Mouse (Mus musculus) intestine, embryonic 14.5 days (tissue): ENCODE measurements around the gene Agpat1. TPM values are rescaled to one million over a fixed set of nuclear protein-coding genes. Genes with fewer than 3 reads are reported as not detected.
A peak's percentile ranks its signal among the peaks of the same experiment; 100 is the strongest.

Experiments
- ATAC-seq: fragments of 200-750 bp; cut with Nextera tagmentation; replicated peaks from 2 replicates; pipeline ENCODE4 v1.8.0; 2017; ENCODE audit warnings: low read depth, moderate number of reproducible peaks, moderate TSS enrichment, moderate library complexity; ENCODE audit not compliant: low FRiP score, low TSS enrichment
- DNase-seq: peaks from one replicate; pipeline ENCODE4 v3.0.0-alpha.2; 2018; ENCODE audit warnings: low spot score
- H3K27ac ChIP-seq: fragments of 300-500 bp; sonication (generic); 2 replicates; pipeline ENCODE4 v1.5.1; 2014; ENCODE audit warnings: low read depth, mild to moderate bottlenecking, control low read depth
- H3K27me3 ChIP-seq: fragments of 300-500 bp; sonication (generic); replicated peaks from 2 replicates; pipeline ENCODE4 v1.6.1; 2014; ENCODE audit warnings: low read length, control low read depth; ENCODE audit not compliant: control insufficient read depth, insufficient read depth
- H3K36me3 ChIP-seq: fragments of 300-500 bp; sonication (generic); 2 replicates; pipeline ENCODE4 v1.6.1; 2014; ENCODE audit warnings: low read length, control low read depth; ENCODE audit not compliant: control insufficient read depth, insufficient read depth
- H3K4me1 ChIP-seq: fragments of 300-500 bp; sonication (generic); replicated peaks from 2 replicates; pipeline ENCODE4 v1.6.1; 2014; ENCODE audit warnings: low read length, control low read depth, mixed read lengths; ENCODE audit not compliant: control insufficient read depth, insufficient read depth
- H3K4me2 ChIP-seq: fragments of 300-500 bp; sonication (generic); 2 replicates; pipeline ENCODE4 v1.6.1; 2014; ENCODE audit warnings: low read length
- H3K4me3 ChIP-seq: fragments of 300-500 bp; sonication (generic); 2 replicates; pipeline ENCODE4 v1.5.1; 2014; ENCODE audit warnings: low read depth, low read length, control low read depth, mixed read lengths
- H3K9ac ChIP-seq: fragments of 300-500 bp; sonication (generic); 2 replicates; pipeline ENCODE4 v1.6.1; 2014; ENCODE audit warnings: mild to moderate bottlenecking, low read length
- H3K9me3 ChIP-seq: fragments of 300-500 bp; sonication (generic); 2 replicates; pipeline ENCODE4 v1.6.1; 2016; ENCODE audit warnings: low read length, control low read depth; ENCODE audit not compliant: control insufficient read depth
- WGBS: fragments of 180-500 bp; shearing (Covaris S2); extraction: QIAGEN DNeasy Blood & Tissue Kit; methylation state at CpG from one replicate; pipeline ENCODE4 v1.1.7; 2014; 5-methylcytosine and 5-hydroxymethylcytosine counted together
- polyA plus RNA-seq: library from polyadenylated mRNA; unstranded; fragments of >200 nt; fragmentation: Nextera tagmentation; extraction: Ambion mirVana; gene quantifications from 2 replicates; pipeline ENCODE4 v1.2.1, GENCODE M21; 2014

The Agpat1 gene
- polyA plus RNA-seq, 1 experiment from 2014 or later: 62.3 TPM

DNA sequence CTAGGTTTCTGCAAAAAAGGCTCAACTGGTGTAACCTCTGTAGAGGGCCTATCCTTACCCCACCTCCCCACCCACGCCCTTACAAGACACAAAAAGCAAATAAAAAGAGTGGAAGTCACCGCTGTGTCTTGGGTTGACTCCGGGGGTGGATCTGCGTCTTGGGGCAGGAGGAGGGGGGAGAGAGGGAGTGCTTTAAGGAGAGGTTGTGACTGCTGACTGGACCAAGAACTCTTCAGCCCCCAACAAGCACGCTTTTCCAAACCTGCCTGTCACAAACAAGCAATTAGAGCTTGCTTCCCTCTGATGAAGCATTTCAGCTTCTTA, 24.5 kb downstream of the Agpat1 start:
- ATAC-seq (no peak), DNase-seq (no peak)
- H3K4me3 ChIP-seq: peak overlapping the region; percentile 71
- H3K4me1 ChIP-seq: peaks cover 45% of the 10 kb centered on the region
- H3K4me2 ChIP-seq: peak overlapping the region; percentile 76
- peaks cover 36% of the 10 kb centered on the region for H3K27me3 ChIP-seq
- H3K9me3 ChIP-seq: no peaks in the 10 kb centered on the region
- H3K36me3 ChIP-seq: peaks cover 8% of the 10 kb centered on the region; the same call in 1 of the 2 replicates
- peak overlapping the region; percentile 95 for H3K27ac ChIP-seq
- 26% methylated on average over 5 of the region's 5 CpGs for WGBS
- H3K9ac ChIP-seq: peak overlapping the region; percentile 70

GRCm38 (mm10) chr17:34629221-34629751, 25.2 kb downstream of the Agpat1 start, which contains the start of gene Prrt1:
Gene Prrt1 (plus strand): TSS chr17:34629533.
- 0 out of 2 replicates have a peak, but pooled peaks cover 8% of the 10 kb centered on the region for H3K36me3 ChIP-seq
- DNase-seq: no peak
- WGBS: 4% methylated on average over 16 of the region's 16 CpGs
- H3K4me1 ChIP-seq: peaks cover 45% of the 10 kb centered on the region
- peak within 1 kb of the TSS; percentile 70 for H3K9ac ChIP-seq
- H3K9me3 ChIP-seq: no peaks in the 10 kb centered on the region
- H3K4me3 ChIP-seq: peak within 1 kb of the TSS; percentile 71
- peak within 1 kb of the TSS; percentile 95 for H3K27ac ChIP-seq
- H3K4me2 ChIP-seq: peak within 1 kb of the TSS; percentile 76
- no peak for ATAC-seq
- peaks cover 36% of the 10 kb centered on the region for H3K27me3 ChIP-seq

DNA sequence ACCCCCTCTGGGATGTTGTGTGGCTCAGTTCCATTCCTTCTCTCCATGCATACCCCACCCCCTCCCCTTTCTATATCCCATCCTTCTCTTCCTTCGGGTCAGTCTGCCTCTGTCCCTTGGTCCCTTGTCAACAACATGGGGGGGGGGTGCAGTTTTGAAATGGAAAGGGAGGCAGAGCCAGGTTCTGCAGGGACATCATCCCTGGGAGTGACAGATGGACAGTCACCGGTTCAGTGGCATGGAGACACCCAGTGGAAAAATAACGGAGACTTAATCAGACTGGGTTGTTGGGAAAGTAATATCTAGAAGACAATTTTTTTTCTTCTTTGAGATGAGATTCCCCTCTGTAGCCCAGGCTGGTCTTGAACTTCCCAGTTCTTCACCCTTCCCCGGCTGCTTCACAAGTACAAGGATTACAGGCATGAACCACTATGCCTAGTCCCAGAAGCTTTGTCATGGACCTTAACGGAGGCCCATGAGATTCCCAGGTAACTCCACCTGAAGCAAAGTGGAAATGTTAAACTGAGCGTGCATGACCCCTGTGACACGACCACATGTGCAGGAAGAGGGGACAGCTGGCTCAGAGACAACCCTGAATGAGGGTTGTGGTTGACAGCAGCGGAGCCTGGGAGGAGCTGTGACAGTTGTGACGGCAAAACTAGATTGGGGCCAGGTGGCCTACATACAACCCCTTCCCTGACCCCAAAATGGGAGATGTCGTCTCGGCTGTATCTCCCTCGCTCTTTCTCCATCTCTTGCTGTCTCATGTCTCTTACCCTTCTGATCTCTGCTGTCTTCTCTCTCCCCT, 25.9 kb downstream of the Agpat1 start:
- peaks cover 36% of the 10 kb centered on the region for H3K27me3 ChIP-seq
- no peaks in the 10 kb centered on the region for H3K9me3 ChIP-seq
- no peak overlapping the region for H3K27ac ChIP-seq
- DNase-seq (no peak), ATAC-seq (no peak)
- H3K9ac ChIP-seq: no peak overlapping the region
- H3K36me3 ChIP-seq: 0 out of 2 replicates have a peak, but pooled peaks cover 6% of the 10 kb centered on the region
- peak overlapping the region; percentile 71 for H3K4me3 ChIP-seq
- H3K4me2 ChIP-seq: peak overlapping the region; percentile 76
- WGBS: 24% methylated on average over 12 of the region's 12 CpGs
- peaks cover 45% of the 10 kb centered on the region for H3K4me1 ChIP-seq

DNA sequence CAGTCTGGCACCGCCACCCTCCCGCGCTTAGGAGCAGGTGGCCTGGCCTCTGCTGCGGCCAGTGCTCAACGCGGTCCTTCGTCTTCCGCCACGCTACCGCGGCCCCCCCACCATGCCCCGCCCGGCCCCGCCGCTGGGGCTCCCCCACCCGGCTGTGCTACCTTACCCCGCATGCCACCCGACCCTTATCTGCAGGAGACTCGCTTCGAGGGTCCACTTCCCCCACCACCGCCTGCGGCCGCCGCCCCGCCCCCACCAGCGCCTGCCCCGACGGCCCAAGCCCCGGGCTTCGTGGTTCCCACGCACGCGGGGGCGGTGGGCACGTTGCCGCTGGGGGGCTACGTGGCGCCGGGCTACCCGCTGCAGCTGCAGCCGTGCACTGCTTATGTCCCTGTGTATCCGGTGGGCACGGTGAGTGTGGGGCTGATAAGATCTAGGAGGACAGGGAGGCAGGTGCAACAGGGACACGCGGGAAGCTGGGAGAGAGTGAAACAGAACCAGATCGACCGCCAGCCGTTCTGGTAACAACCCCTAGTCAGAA, 26.8 kb downstream of the Agpat1 start:
- DNase-seq (no peak), ATAC-seq (no peak)
- Histone ChIP-seq H3K4me1 (peaks cover 45% of the 10 kb centered on the region), H3K4me3 (peak overlapping the region; percentile 25), H3K9me3 (no peaks in the 10 kb centered on the region), H3K36me3 (no peaks in the 10 kb centered on the region), H3K27ac (no peak overlapping the region), H3K9ac (no peak overlapping the region), H3K27me3 (peaks cover 36% of the 10 kb centered on the region), H3K4me2 (peak overlapping the region; percentile 41)
- 2% methylated on average over 43 of the region's 48 CpGs for WGBS

GRCm38 (mm10) chr17:34631647-34632046, 27.6 kb downstream of the Agpat1 start:
- Histone ChIP-seq H3K4me1 (peaks cover 39% of the 10 kb centered on the region), H3K36me3 (no peaks in the 10 kb centered on the region), H3K4me3 (peak overlapping the region; percentile 35), H3K27me3 (peaks cover 36% of the 10 kb centered on the region), H3K4me2 (peak overlapping the region; percentile 74), H3K27ac (no peak overlapping the region), H3K9ac (0 out of 2 replicates have a peak overlapping the region, but pooled peaks have one; percentile 13), H3K9me3 (no peaks in the 10 kb centered on the region)
- ATAC-seq: no peak
- no peak for DNase-seq
- 13% methylated on average over 12 of the region's 12 CpGs for WGBS

GRCm38 (mm10) chr17:34632261-34632691, 28.2 kb downstream of the Agpat1 start:
- H3K9me3 ChIP-seq: no peaks in the 10 kb centered on the region
- DNase-seq (peak; percentile 84), ATAC-seq (0 out of 2 replicates have a peak, but pooled peaks have one; percentile 24)
- 0 out of 2 replicates have a peak overlapping the region, but pooled peaks have one; percentile 13 for H3K9ac ChIP-seq
- H3K27ac ChIP-seq: no peak overlapping the region
- H3K36me3 ChIP-seq: no peaks in the 10 kb centered on the region
- peak overlapping the region; percentile 74 for H3K4me2 ChIP-seq
- H3K4me1 ChIP-seq: peaks cover 39% of the 10 kb centered on the region
- peaks cover 36% of the 10 kb centered on the region for H3K27me3 ChIP-seq
- H3K4me3 ChIP-seq: peak overlapping the region; percentile 35
- 1% methylated on average over 26 of the region's 26 CpGs for WGBS

DNA sequence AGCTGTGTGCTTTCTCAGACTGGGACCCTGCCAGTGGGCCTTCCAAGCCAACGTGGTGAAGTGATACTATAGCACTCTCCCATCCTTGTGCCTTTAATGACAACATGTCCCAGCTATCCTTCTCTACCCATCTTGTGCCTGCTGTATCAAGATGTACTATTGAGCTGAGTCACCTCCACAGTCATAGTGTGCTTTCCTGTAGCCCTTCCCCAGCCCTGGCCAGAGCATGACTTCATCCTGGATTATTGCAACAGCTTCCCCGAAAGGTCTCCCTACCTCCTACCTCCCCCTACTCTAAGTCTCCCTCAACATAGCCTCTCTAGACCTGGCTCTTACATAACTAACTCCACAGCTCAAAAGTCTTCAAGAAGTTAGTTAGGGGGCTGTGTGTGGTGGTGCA, 31.6 kb downstream of the Agpat1 start:
- H3K9me3 ChIP-seq: no peaks in the 10 kb centered on the region
- H3K4me3 ChIP-seq: no peak overlapping the region
- WGBS: 69% methylated on average over 2 of the region's 2 CpGs
- no peak for DNase-seq
- no peak for ATAC-seq
- no peak overlapping the region for H3K4me2 ChIP-seq
- no peak overlapping the region for H3K27ac ChIP-seq
- no peak overlapping the region for H3K9ac ChIP-seq
- peaks cover 17% of the 10 kb centered on the region for H3K4me1 ChIP-seq
- H3K27me3 ChIP-seq: peaks cover 21% of the 10 kb centered on the region
- H3K36me3 ChIP-seq: no peaks in the 10 kb centered on the region

DNA sequence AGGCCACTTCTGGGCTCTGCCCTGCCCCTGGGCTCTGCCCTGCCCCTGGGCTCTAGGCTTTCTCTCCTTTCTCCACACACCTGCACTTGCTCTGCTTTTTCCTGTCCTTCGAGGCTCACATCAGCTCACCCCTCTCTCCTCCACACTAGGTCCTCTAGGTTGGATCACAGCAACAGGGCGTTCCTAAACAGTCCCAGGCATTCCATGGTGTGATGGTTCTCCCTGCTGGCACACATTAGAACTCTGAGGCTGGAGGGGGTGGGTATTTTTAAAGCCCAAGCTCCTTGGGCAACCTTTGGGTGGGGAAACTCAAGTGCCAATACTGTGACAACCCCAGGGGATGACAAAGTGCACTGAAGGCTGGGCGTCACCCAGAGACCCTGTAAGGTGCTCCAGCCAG, 33.4 kb downstream of the Agpat1 start:
- H3K4me1 ChIP-seq: no peaks in the 10 kb centered on the region
- no peaks in the 10 kb centered on the region for H3K9me3 ChIP-seq
- DNase-seq (no peak), ATAC-seq (no peak)
- H3K27ac ChIP-seq: no peak overlapping the region
- no peak overlapping the region for H3K4me3 ChIP-seq
- H3K4me2 ChIP-seq: no peak overlapping the region
- WGBS: 63% methylated on average over 3 of the region's 3 CpGs
- no peak overlapping the region for H3K9ac ChIP-seq
- peaks cover 4% of the 10 kb centered on the region; the same call in 1 of the 2 replicates for H3K27me3 ChIP-seq
- no peaks in the 10 kb centered on the region for H3K36me3 ChIP-seq
